Mouse (Mus musculus) midbrain, embryonic 16.5 days (tissue): ENCODE measurements around the gene Pigt. TPM values are rescaled to one million over a fixed set of nuclear protein-coding genes. Genes with fewer than 3 reads are reported as not detected.

Experiments
- ATAC-seq: fragments of 200-750 bp; cut with Nextera tagmentation; 2 replicates; pipeline ENCODE4 v1.8.0; 2017; ENCODE audit warnings: moderate TSS enrichment
- H3K27ac ChIP-seq: fragments of 300-500 bp; sonication (generic); 2 replicates; pipeline ENCODE4 v1.5.1; 2014; ENCODE audit warnings: mild to moderate bottlenecking, low read length, mixed read lengths
- H3K27me3 ChIP-seq: fragments of 300-500 bp; sonication (generic); 2 replicates; pipeline ENCODE4 v1.6.1; 2014; ENCODE audit warnings: low read depth, low read length, mixed read lengths; ENCODE audit not compliant: control insufficient read depth, insufficient read depth
- H3K36me3 ChIP-seq: fragments of 300-500 bp; sonication (generic); 2 replicates; pipeline ENCODE4 v1.6.1; 2014; ENCODE audit warnings: mild to moderate bottlenecking, low read length, moderate library complexity, mixed read lengths; ENCODE audit not compliant: control insufficient read depth, insufficient read depth
- H3K4me1 ChIP-seq: fragments of 300-500 bp; sonication (generic); 2 replicates; pipeline ENCODE4 v1.6.1; 2014; ENCODE audit warnings: mild to moderate bottlenecking, low read length, mixed read lengths; ENCODE audit not compliant: control insufficient read depth, insufficient read depth
- H3K4me2 ChIP-seq: fragments of 300-500 bp; sonication (generic); 2 replicates; pipeline ENCODE4 v1.6.1; 2014; ENCODE audit warnings: mild to moderate bottlenecking, low read length, mixed read lengths
- H3K4me3 ChIP-seq: fragments of 300-500 bp; sonication (generic); 2 replicates; pipeline ENCODE4 v1.5.1; 2014; ENCODE audit warnings: low read depth, mild to moderate bottlenecking, low read length, moderate library complexity, mixed read lengths
- H3K9ac ChIP-seq: fragments of 300-500 bp; sonication (generic); 2 replicates; pipeline ENCODE4 v1.6.1; 2014; ENCODE audit warnings: low read depth, low read length, mixed read lengths
- H3K9me3 ChIP-seq: fragments of 300-500 bp; sonication (generic); replicated peaks from 2 replicates; pipeline ENCODE4 v1.6.1; 2014; ENCODE audit warnings: mild to moderate bottlenecking, low read length, mixed read lengths; ENCODE audit not compliant: control insufficient read depth, poor library complexity, severe bottlenecking
- WGBS: fragments of 180-500 bp; shearing (Covaris S2); extraction: QIAGEN DNeasy Blood & Tissue Kit; methylation state at CpG from one replicate; pipeline ENCODE4 v1.1.7; 2014; 5-methylcytosine and 5-hydroxymethylcytosine counted together
- polyA plus RNA-seq: library from polyadenylated mRNA; unstranded; fragments of >200 nt; fragmentation: Nextera tagmentation; extraction: Ambion mirVana; gene quantifications from 2 replicates; pipeline ENCODE4 v1.2.1, GENCODE M21; 2015

Gene Pigt
- polyA plus RNA-seq, 1 experiment from 2014 or later = 97.0 TPM

- Histone ChIP-seq H3K4me3 (no peak within 1 kb of the TSS), H3K4me2 (no peak within 1 kb of the TSS), H3K4me1 (no peaks in the 10 kb centered on the region), H3K27me3 (no peaks in the 10 kb centered on the region), H3K9ac (no peak within 1 kb of the TSS), H3K9me3 (no peaks in the 10 kb centered on the region), H3K36me3 (peaks cover 11% of the 10 kb centered on the region), H3K27ac (no peak within 1 kb of the TSS)
- 83% methylated on average over 6 of the region's 6 CpGs for WGBS
- ATAC-seq = no peak
Measured at GRCm38 (mm10) chr2:164473624-164474023, 23.7 kb upstream of the Pigt start, which contains the start of gene Trp53tg5. TSS of gene Trp53tg5 (minus strand) at chr2:164473724.

GRCm38 (mm10) chr2:164485681-164486257 lies 11.6 kb upstream of the Pigt start, which contains the start of gene Dbndd2:
TSS of gene Dbndd2 (plus strand) at chr2:164486106.
- WGBS = 1% methylated on average over 26 of the region's 26 CpGs
- ATAC-seq = peak; percentile 74
- H3K9me3 ChIP-seq = no peaks in the 10 kb centered on the region
- H3K4me2 ChIP-seq = peak within 1 kb of the TSS; percentile 98
- peaks cover 6% of the 10 kb centered on the region; the same call in 1 of the 2 replicates for H3K4me1 ChIP-seq
- H3K27me3 ChIP-seq = 0 out of 2 replicates have a peak, but pooled peaks cover 2% of the 10 kb centered on the region
- peak within 1 kb of the TSS; percentile 74 for H3K9ac ChIP-seq
- 0 out of 2 replicates have a peak within 1 kb of the TSS, but pooled peaks have one; percentile 28 for H3K27ac ChIP-seq
- H3K36me3 ChIP-seq = no peaks in the 10 kb centered on the region; the same call in 1 of the 2 replicates
- peak within 1 kb of the TSS; percentile 74 for H3K4me3 ChIP-seq

- Histone ChIP-seq H3K36me3 (no peaks in the 10 kb centered on the region; the same call in 1 of the 2 replicates), H3K27me3 (0 out of 2 replicates have a peak, but pooled peaks cover 2% of the 10 kb centered on the region), H3K4me2 (peak overlapping the region; percentile 98), H3K4me3 (peak overlapping the region; percentile 74), H3K9ac (peak overlapping the region; percentile 74), H3K27ac (0 out of 2 replicates have a peak overlapping the region, but pooled peaks have one; percentile 28), H3K4me1 (peaks cover 6% of the 10 kb centered on the region; the same call in 1 of the 2 replicates), H3K9me3 (no peaks in the 10 kb centered on the region)
- under 1% methylated on average over 64 of the region's 90 CpGs for WGBS
- peak; percentile 80 for ATAC-seq
Measured at GRCm38 (mm10) chr2:164486258-164487114, 10.8 kb upstream of the Pigt start.

- Histone ChIP-seq H3K27me3 (0 out of 2 replicates have a peak, but pooled peaks cover 2% of the 10 kb centered on the region), H3K4me1 (peaks cover 6% of the 10 kb centered on the region; the same call in 1 of the 2 replicates), H3K4me2 (peak overlapping the region; percentile 98), H3K9me3 (no peaks in the 10 kb centered on the region), H3K4me3 (peak overlapping the region; percentile 74), H3K36me3 (no peaks in the 10 kb centered on the region; the same call in 1 of the 2 replicates), H3K27ac (no peak overlapping the region), H3K9ac (peak overlapping the region; percentile 74)
- peak; percentile 15; the same call in 1 of the 2 replicates for ATAC-seq
- WGBS = 12% methylated on average over 11 of the region's 11 CpGs
Measured at GRCm38 (mm10) chr2:164487115-164487527, 10.2 kb upstream of the Pigt start.

- no peaks in the 10 kb centered on the region for H3K9me3 ChIP-seq
- no peak overlapping the region for H3K27ac ChIP-seq
- H3K27me3 ChIP-seq = 0 out of 2 replicates have a peak, but pooled peaks cover 2% of the 10 kb centered on the region
- no peak overlapping the region for H3K9ac ChIP-seq
- peaks cover 6% of the 10 kb centered on the region; the same call in 1 of the 2 replicates for H3K4me1 ChIP-seq
- 60% methylated on average over 9 of the region's 9 CpGs for WGBS
- H3K36me3 ChIP-seq = no peaks in the 10 kb centered on the region; the same call in 1 of the 2 replicates
- ATAC-seq = no peak
- peak overlapping the region; percentile 98; the same call in 1 of the 2 replicates for H3K4me2 ChIP-seq
- no peak overlapping the region for H3K4me3 ChIP-seq
Measured at GRCm38 (mm10) chr2:164487812-164488211, 9.5 kb upstream of the Pigt start.

GRCm38 (mm10) chr2:164494126-164494525 lies 3.2 kb upstream of the Pigt start:
- no peak for ATAC-seq
- no peak overlapping the region for H3K4me3 ChIP-seq
- H3K27ac ChIP-seq = no peak overlapping the region
- H3K27me3 ChIP-seq = no peaks in the 10 kb centered on the region
- no peak overlapping the region for H3K9ac ChIP-seq
- WGBS = 45% methylated on average over 2 of the region's 2 CpGs
- H3K9me3 ChIP-seq = no peaks in the 10 kb centered on the region
- H3K4me2 ChIP-seq = no peak overlapping the region
- H3K4me1 ChIP-seq = peaks cover 9% of the 10 kb centered on the region
- H3K36me3 ChIP-seq = no peaks in the 10 kb centered on the region; the same call in 1 of the 2 replicates

GRCm38 (mm10) chr2:164496331-164496730 lies 989 bp upstream of the Pigt start:
- no peak for ATAC-seq
- peaks cover 15% of the 10 kb centered on the region for H3K36me3 ChIP-seq
- no peak overlapping the region for H3K4me3 ChIP-seq
- H3K27ac ChIP-seq = no peak overlapping the region
- WGBS = 58% methylated on average over 1 of the region's 1 CpGs
- no peak overlapping the region for H3K9ac ChIP-seq
- no peaks in the 10 kb centered on the region for H3K9me3 ChIP-seq
- no peaks in the 10 kb centered on the region for H3K27me3 ChIP-seq
- peaks cover 9% of the 10 kb centered on the region for H3K4me1 ChIP-seq
- peak overlapping the region; percentile 63 for H3K4me2 ChIP-seq

GRCm38 (mm10) chr2:164497691-164498268 lies 460 bp downstream of the Pigt start:
- peak overlapping the region; percentile 54; the same call in 1 of the 2 replicates for H3K27ac ChIP-seq
- peak overlapping the region; percentile 94 for H3K4me2 ChIP-seq
- H3K9ac ChIP-seq = peak overlapping the region; percentile 73
- peaks cover 26% of the 10 kb centered on the region for H3K36me3 ChIP-seq
- H3K4me3 ChIP-seq = peak overlapping the region; percentile 90
- ATAC-seq = peak; percentile 64
- no peaks in the 10 kb centered on the region for H3K9me3 ChIP-seq
- H3K27me3 ChIP-seq = no peaks in the 10 kb centered on the region
- WGBS = 5% methylated on average over 21 of the region's 21 CpGs
- peaks cover 9% of the 10 kb centered on the region for H3K4me1 ChIP-seq
